Mouse (Mus musculus) kidney, adult 2 months (tissue): Measurements from ENCODE around the gene Pla2g4a. TPM values are rescaled to one million over a fixed set of nuclear protein-coding genes. Genes with fewer than 3 reads are reported as not detected.

Experiments used
- DNase-seq: peaks from one replicate; pipeline ENCODE4 v3.0.0; 2021
- H3K27ac ChIP-seq: fragments of 200-500 bp; 2 replicates; pipeline ENCODE4 v1.5.1; 2012; ENCODE audit warnings: low read depth, low read length, control low read depth, inconsistent platforms; ENCODE audit not compliant: insufficient read depth
- H3K27me3 ChIP-seq: fragments of 200-500 bp; replicated peaks from 2 replicates; pipeline ENCODE4 v1.6.1; 2012; ENCODE audit warnings: mild to moderate bottlenecking, moderate library complexity, low read length, inconsistent platforms; ENCODE audit not compliant: control insufficient read depth, insufficient read depth
- H3K36me3 ChIP-seq: fragments of 200-500 bp; 2 replicates; pipeline ENCODE4 v1.6.1; 2012; ENCODE audit warnings: mild to moderate bottlenecking, moderate library complexity, low read length, inconsistent platforms; ENCODE audit not compliant: control insufficient read depth, insufficient read depth
- H3K4me1 ChIP-seq: fragments of 200-500 bp; 2 replicates; pipeline ENCODE4 v1.6.1; 2011; ENCODE audit warnings: low read length; ENCODE audit not compliant: control insufficient read depth, insufficient read depth
- H3K4me3 ChIP-seq: fragments of 200-500 bp; 2 replicates; pipeline ENCODE4 v1.5.1; 2011; ENCODE audit warnings: mild to moderate bottlenecking, low read depth, low read length, control low read depth; ENCODE audit not compliant: insufficient read depth
- CTCF ChIP-seq: fragments of 200-500 bp; conservative IDR thresholded peaks from 2 replicates; pipeline ENCODE4 v1.5.1; 2011; ENCODE audit warnings: low read depth, mild to moderate bottlenecking, control low read depth, low read length, moderate library complexity, mixed read lengths; ENCODE audit not compliant: insufficient read depth, insufficient read length
- POLR2A ChIP-seq: fragments of 200-500 bp; IDR thresholded peaks from one replicate; pipeline ENCODE4 v1.6.1; 2011; ENCODE audit warnings: low read depth, low read length, control low read depth
- WGBS: fragments of 180-500 bp; shearing (Covaris S2); methylation state at CpG from one replicate; pipeline ENCODE4 v1.1.7; 2018; 5-methylcytosine and 5-hydroxymethylcytosine counted together
- polyA plus RNA-seq: library from polyadenylated mRNA; depleted of rRNA; stranded (reverse); fragments of >200 nt; gene quantifications from 2 replicates; pipeline ENCODE4 v1.2.3, GENCODE M21; 2012

The Pla2g4a gene
- polyA plus RNA-seq, 1 experiment: 3.4 TPM

DNA sequence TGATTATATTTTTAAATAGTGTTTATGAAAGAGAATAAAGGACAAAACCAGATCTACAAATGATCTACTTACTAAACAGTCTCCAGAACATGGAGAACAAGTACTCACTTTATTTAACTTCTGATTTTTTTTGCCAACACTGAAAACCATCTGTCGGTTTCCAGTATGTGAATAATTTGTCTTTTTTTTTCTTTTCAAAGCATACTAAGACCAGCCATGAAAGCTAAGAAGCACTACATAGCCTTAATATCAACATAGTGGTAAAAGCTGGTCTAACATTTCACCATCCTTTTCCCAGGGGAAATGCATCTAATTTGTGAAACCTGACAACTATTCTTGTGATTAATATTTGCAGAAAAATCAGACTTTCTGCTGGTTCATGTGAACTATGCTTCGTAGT is 99.5 kb downstream of the Pla2g4a start:
- H3K4me3 ChIP-seq: no peak overlapping the region
- H3K36me3 ChIP-seq: no peaks in the 10 kb centered on the region
- 75% methylated on average over 2 of the region's 2 CpGs for WGBS
- no peak overlapping the region for H3K27ac ChIP-seq
- H3K4me1 ChIP-seq: 0 out of 2 replicates have a peak, but pooled peaks cover 2% of the 10 kb centered on the region
- no peak for TF ChIP-seq CTCF
- TF ChIP-seq POLR2A: no peak
- H3K27me3 ChIP-seq: no peaks in the 10 kb centered on the region
- no peak for DNase-seq

- Histone ChIP-seq H3K4me3 (no peak overlapping the region), H3K4me1 (0 out of 2 replicates have a peak, but pooled peaks cover 2% of the 10 kb centered on the region), H3K36me3 (no peaks in the 10 kb centered on the region), H3K27ac (no peak overlapping the region), H3K27me3 (no peaks in the 10 kb centered on the region)
- no peak for DNase-seq
- WGBS: 80% methylated on average over 5 of the region's 5 CpGs
- TF ChIP-seq CTCF (no peak), POLR2A (no peak)
Measured at GRCm38 (mm10) chr1:149858734-149859133, 102.4 kb downstream of the Pla2g4a start.

DNA sequence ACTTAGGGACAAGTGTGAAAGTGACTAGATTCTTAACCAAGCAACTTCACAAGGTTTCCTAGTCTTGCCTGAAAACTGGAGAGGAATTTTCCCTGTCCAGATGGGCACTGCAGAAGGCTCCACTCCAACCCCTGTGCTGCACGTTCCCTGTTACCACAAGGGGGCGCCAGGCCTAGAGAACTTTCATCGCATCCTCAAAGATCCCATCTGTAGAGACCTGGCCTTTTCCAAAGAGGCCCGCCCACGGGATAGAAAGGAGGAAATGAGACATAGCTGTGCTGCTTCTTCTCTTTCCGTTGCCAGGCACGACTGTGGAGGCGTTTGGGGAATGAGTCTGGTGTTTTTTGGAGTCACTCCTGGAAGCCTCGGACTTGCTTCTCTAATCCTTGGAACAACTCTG is 104.4 kb downstream of the Pla2g4a start:
- no peaks in the 10 kb centered on the region for H3K4me1 ChIP-seq
- no peak overlapping the region for H3K27ac ChIP-seq
- peak; percentile 61 for DNase-seq
- no peaks in the 10 kb centered on the region for H3K36me3 ChIP-seq
- TF ChIP-seq POLR2A (no peak), CTCF (peak; percentile 66)
- 31% methylated on average over 9 of the region's 9 CpGs for WGBS
- no peak overlapping the region for H3K4me3 ChIP-seq
- H3K27me3 ChIP-seq: no peaks in the 10 kb centered on the region

DNA sequence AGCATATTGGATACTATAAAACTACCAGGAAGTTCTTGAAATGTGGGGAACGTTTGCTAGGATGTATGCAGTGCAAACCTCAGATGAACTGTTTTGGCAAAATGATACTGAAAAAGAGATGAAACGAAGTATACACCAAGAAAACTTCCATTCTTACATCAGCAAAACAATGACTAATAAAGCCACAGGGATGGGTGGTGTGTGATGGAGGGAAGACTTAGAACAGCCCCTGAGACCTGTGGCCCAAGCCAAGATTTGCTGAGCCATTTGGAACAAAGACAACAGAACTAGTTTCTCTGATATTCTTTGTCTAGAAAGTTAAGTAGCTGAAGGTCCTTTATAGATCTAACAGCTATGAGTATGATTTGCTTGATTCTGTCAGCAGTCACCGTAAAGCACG is 105.5 kb downstream of the Pla2g4a start:
- H3K36me3 ChIP-seq: no peaks in the 10 kb centered on the region
- no peaks in the 10 kb centered on the region for H3K4me1 ChIP-seq
- no peaks in the 10 kb centered on the region for H3K27me3 ChIP-seq
- no peak overlapping the region for H3K4me3 ChIP-seq
- no peak for DNase-seq
- H3K27ac ChIP-seq: no peak overlapping the region
- 84% methylated on average over 4 of the region's 4 CpGs for WGBS
- TF ChIP-seq POLR2A: no peak
- TF ChIP-seq CTCF: no peak

DNA sequence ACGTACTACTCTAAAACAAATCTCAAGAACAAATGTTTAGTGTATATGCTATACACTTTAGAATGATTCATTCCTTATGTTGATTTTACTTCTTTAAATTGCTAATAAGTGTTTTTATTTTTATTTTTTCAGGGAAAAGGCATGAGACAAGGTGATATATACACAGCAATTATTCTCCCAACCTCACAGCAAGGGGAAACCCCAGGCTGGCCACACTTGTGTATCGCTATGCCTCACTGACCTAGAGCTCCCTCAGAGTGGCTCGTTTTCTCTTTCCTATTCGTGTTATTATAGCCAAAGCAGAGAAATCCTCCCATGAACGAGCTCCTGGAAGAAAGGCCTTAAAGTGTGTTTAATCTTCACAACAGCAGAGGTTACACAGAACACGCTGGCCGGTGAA is 106.2 kb downstream of the Pla2g4a start:
- DNase-seq: no peak
- no peaks in the 10 kb centered on the region for H3K36me3 ChIP-seq
- 54% methylated on average over 7 of the region's 7 CpGs for WGBS
- no peak overlapping the region for H3K27ac ChIP-seq
- no peaks in the 10 kb centered on the region for H3K27me3 ChIP-seq
- TF ChIP-seq POLR2A (no peak), CTCF (no peak)
- no peaks in the 10 kb centered on the region for H3K4me1 ChIP-seq
- H3K4me3 ChIP-seq: no peak overlapping the region

GRCm38 (mm10) chr1:149846655-149847054 is 114.4 kb downstream of the Pla2g4a start:
- Histone ChIP-seq H3K36me3 (no peaks in the 10 kb centered on the region), H3K4me1 (no peaks in the 10 kb centered on the region), H3K27ac (no peak overlapping the region), H3K4me3 (no peak overlapping the region), H3K27me3 (no peaks in the 10 kb centered on the region)
- WGBS: 58% methylated on average over 6 of the region's 6 CpGs
- no peak for DNase-seq
- TF ChIP-seq POLR2A: no peak
- no peak for TF ChIP-seq CTCF

DNA sequence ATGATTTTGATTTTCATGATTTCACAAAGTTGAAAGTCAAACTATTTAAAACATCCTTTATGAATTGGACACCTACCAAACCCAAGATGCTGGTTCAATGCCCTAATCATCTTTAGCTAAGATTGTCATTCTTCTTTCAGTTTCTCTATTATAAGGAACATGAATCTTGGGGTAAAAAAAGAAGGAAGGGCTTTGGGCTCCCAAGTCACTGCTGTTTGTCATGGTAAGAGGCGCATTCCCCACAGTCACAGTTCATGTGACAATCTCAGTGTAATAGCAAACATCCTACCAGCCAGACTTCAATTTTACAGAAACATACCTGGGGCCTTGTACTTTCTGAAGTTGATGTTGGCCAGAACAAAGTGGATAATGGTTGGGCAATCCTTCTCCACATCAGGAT is 119.2 kb downstream of the Pla2g4a start:
- Histone ChIP-seq H3K4me1 (no peaks in the 10 kb centered on the region), H3K36me3 (no peaks in the 10 kb centered on the region), H3K27ac (no peak overlapping the region), H3K27me3 (no peaks in the 10 kb centered on the region), H3K4me3 (no peak overlapping the region)
- DNase-seq: no peak
- TF ChIP-seq POLR2A (no peak), CTCF (no peak)
- WGBS: 93% methylated on average over 1 of the region's 1 CpGs

DNA sequence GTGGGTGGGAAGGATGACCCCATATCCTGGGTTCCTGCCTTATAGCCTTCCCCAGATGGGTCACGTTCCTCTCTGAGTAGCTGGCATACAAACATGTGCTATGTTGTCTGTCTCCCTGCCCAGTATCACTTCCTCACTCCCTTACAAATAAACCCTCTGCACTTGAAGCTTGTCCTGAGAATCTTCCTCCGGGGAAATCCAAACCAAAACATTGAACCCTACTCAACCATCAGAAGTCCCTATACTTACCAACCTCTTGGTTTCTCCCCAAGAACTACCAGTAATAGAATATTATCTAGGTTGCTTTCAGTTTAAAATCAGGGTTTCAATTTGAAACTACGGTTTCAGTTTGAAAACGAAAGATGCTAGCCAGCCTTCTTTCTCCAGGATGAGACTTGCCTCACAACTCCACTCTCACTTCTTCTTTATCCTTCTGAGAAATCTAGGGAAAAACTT is 120.1 kb downstream of the Pla2g4a start:
- H3K27ac ChIP-seq: no peak overlapping the region
- no peak for DNase-seq
- WGBS: 85% methylated on average over 4 of the region's 4 CpGs
- H3K4me3 ChIP-seq: no peak overlapping the region
- no peaks in the 10 kb centered on the region for H3K27me3 ChIP-seq
- TF ChIP-seq CTCF: no peak
- no peak for TF ChIP-seq POLR2A
- H3K36me3 ChIP-seq: no peaks in the 10 kb centered on the region
- no peaks in the 10 kb centered on the region for H3K4me1 ChIP-seq
